Mouse (Mus musculus): ENCODE measurements around the gene Gucy2g.

DNA sequence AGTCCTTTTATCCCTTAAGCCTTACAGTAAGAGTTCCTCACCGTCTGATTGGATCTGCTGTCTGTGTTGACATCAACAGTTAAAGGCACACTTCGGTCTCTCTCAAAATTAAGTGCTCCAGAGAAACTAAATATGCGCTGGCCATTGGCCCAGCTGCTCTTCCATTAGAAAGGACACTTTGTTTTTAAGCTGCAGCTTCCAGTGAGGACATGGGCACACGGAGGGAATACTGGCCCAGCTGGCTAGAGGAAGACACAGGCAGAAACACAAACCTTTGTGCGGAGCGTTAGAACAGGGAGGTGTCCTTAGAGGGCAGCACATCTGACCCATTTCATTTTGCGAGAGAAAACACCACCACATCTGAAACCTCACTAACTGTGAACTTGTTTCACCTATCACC lies 56.6 kb downstream of the Gucy2g start:
- TF ChIP-seq CTCF (conservative IDR thresholded peaks at IDR 0.05 in 1 of 2, IDR thresholded peaks at IDR 0.05 in 1 of 2; ENCODE audit: low read depth in 2 of 2, low read length in 2 of 2) (no peak), SMC3 (IDR thresholded peaks at IDR 0.05; ENCODE audit: low read depth, low read length) (no peak), MEF2A (IDR thresholded peaks at IDR 0.05; ENCODE audit: borderline replicate concordance, low read depth, low read length) (no peak), POLR2A (IDR thresholded peaks at IDR 0.05; ENCODE audit: low read depth, low read length) (no peak), ZNF384 (IDR thresholded peaks at IDR 0.05; ENCODE audit: low read depth, low read length) (no peak), ZKSCAN1 (IDR thresholded peaks at IDR 0.05; ENCODE audit: borderline replicate concordance, low read depth, low read length) (no peak), USF1 (IDR thresholded peaks at IDR 0.05; ENCODE audit: low read depth, low read length) (no peak), ZMIZ1 (IDR thresholded peaks at IDR 0.05; ENCODE audit: low read depth, low read length) (no peak), EP300 (IDR thresholded peaks at IDR 0.05; ENCODE audit: low read length) (no peak), MYC (IDR thresholded peaks at IDR 0.05; ENCODE audit: low read depth, low read length) (no peak), NELFE (IDR thresholded peaks at IDR 0.05; ENCODE audit: low read depth, low read length) (no peak)

Measured in CH12.LX (cell line).